Mouse (Mus musculus) lung, postnatal 10 days (tissue): ENCODE results near the gene Nr1i3.
A peak's percentile ranks its signal among the peaks of the same experiment; 100 is the strongest.

Experiments used
- DNase-seq: peaks from one replicate; pipeline ENCODE4 v3.0.0; 2021

Nr1i3 gene

DNA sequence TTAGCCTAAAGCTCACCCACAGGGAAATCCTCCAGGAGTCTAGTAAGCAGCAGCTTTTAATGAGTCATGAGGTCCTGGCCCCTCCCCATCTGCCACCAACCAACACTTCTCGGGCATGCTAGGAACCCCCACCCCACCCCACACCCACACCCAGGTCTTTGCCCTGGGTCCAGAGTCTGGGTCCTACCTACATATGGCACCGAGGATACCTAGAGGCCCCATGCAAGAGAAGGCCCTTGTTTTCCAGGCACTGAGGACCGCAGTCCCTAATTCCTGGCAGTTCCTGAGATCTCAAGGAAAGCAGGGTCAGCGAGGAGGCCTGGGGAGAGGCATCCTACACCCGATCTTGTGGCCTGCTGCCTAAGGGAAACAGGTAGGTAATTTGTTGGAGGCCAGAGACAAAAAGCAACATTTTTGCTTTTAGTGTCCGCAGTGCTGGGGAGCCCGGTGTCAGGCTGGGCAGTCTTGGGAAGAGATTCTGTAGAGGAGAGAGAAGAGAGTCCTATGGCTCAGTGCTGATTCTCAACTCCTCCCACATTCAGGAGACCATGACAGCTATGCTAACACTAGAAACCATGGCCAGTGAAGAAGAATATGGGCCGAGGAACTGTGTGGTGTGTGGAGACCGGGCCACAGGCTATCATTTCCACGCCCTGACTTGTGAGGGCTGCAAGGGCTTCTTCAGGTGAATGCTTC, at the start of gene Nr1i3:
Gene Nr1i3 (plus strand): TSS at position 170 of the 696 bp plus-strand sequence.
- no peak for DNase-seq

DNA sequence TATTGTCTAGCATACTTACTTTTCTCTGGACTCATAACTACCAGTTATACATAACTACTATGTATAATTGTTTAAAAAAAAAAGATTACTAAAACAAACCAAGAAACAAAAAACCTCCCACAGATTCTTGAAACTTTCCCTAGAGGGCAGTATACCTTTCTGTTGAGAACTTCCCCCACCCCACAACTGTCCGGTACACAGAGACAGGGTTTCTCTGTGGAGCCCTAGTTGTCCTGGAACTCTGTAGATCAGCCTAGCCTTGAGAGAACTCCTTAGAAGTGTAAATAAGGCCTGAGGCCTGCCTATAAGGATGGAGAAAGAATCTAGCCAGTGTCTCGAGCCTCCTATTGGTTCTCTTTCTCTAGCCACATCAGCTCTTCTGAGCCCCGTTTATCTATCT, 49.5 kb upstream of the Nr1i3 start:
- DNase-seq, result peak; percentile 53

DNA sequence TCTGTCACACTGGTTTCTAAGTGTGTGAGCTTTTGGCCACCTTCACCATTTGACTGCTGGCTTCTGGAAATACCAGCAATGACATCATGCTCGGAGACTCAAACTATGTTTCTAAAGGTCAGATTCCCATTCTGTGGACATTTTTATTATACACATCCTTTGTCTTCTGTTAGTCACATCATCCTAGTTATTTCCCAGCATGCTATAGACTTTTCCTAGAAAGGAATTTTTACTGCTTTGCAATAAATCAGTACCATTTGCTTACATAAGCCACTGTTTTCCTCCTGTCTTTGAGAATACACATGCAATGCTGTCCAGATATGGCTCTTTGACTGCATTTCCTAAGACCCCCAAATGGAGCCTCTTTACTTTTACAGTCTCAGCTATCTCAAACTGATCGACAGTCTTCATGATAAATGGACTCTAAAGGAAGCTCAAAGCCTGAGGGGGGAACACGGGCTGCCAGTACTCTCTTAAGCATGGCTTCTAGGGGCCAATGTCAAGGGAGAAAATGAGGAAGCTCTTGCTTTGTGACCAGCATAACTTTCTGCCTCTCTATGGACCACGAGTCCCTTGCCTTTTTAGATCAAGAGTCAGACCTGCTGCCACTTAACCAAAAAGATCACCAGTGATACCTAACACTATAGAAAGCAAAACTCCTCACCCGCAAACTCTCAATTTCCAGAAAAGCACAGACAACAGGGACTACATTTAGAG, 48.0 kb upstream of the Nr1i3 start:
- no peak for DNase-seq

DNA sequence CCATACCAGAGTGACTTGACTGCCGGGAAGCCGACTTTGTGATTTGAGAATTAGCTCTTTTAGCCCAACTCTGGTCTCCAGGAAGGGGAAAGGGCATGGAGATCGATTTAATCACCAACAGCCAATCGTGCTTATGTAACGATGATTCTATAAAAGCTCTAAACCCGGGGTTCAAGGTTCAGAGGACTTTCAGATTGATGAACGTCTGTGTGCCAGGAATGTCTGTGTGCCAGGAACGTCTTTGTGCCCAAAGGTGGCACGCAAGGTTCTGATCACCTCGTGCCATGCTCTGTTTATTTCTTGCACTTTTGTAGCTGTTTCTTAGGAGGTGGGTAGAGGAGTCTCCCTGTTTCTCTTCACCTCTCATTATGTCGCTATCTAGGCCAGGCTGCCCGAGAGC, 44.9 kb upstream of the Nr1i3 start:
- DNase-seq, result no peak

DNA sequence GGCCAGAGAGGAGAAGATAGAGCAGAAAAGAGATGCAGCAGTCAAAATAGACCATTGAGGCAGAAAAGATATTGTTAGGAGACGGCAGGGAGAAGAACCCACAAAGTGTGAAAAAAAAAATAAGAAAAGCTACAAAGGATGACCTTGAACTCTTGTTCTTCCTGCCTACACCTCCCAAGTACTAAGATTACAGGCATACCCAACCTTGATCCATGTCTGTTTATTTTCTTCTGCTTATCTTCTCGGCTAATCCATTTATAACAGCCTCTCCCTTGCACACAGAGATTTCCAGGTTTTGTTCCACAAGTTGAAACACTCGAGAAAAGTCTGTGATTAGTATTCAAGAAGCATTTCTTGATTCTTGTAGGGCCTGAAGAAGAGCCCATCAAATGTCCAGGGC, 43.9 kb upstream of the Nr1i3 start:
- no peak for DNase-seq

DNA sequence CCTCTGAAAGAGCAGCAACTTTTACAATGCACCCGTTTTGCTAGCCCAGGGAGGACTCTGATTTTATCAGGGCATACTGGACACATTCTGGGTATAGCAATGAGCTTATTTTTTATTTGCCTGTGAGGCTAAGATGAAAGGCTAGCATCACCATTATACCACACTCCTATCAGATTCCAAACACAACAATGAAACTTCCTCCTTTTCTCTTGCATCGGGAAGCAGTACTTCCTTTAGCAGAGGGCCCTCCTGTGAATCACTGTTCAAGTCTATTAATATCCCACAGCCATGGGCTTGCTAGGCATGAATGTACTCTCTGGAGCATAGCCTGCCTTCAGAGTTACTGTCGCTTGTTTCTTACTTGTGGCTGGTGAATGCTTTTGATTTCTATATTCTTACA, 42.6 kb upstream of the Nr1i3 start:
- peak; percentile 36 for DNase-seq

DNA sequence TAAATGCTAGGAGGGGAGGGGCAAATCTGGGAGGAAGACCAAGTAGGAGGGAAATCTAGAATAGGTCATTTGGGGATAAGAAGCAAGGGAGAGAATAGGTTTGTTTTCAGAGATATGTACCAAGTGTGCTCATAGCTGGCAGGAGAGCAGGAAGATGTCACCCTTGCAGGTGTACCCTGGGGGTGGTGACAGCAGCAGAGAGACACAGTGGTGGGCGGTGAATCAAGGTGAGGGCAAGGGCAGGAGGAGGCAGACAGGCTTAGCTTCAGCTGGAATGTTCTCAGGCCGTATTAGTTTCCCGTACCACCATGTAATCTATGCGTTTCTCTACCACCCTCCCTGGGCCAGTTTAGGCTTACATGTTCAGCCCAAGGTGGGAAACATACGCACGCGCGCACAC, 41.0 kb upstream of the Nr1i3 start:
- DNase-seq, result no peak

DNA sequence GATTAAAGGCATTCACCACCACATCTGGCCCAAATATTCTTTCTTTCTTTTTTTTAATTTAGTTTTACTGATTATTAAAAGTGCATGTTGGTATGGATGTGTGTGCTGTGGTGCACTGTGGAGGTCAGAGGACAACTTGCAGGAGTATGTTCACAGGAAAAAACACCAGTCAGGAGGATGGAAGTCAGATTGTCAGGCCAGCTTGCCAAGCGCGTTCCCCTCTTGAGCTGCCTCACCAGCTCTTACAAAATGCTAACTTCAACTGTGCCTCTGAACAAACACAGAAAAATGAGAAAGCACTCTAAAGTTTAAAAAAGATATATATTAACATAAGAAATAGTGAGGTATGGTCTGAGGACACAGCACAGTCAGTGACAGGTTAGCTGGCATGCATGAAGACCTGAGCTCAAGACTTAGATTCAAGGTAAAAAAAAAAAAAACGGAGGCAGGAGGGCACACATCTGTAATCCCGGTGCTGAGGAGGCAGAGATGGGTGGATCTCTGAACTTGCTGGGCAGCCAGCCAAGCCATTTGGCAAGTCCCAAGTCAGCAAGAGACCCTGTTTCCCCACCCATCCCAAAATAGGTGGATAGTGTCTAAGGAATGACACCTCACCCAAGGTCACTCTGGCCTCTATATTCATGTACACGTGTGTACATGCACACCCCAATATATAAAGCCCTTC, 34.1 kb upstream of the Nr1i3 start:
- no peak for DNase-seq

DNA sequence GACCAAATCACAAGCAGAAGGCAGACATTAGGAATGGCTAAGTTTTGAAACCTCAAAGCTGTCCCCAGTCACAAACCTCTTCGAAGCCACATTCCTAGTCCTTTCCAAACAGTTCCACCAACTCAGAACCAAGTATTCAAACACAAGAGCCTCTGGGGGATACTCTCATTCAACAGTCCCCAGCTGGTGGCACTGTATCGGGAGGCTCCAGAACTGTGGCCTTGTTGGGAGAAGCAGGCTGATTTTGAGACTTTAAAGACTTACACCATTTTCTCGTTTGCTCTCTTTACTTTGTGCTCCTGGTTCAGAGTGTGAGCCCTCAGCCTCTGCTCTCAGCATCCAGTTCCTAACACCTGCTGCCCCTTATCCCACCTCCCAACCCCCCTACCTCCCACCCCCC, 30.7 kb upstream of the Nr1i3 start:
- DNase-seq, result no peak

DNA sequence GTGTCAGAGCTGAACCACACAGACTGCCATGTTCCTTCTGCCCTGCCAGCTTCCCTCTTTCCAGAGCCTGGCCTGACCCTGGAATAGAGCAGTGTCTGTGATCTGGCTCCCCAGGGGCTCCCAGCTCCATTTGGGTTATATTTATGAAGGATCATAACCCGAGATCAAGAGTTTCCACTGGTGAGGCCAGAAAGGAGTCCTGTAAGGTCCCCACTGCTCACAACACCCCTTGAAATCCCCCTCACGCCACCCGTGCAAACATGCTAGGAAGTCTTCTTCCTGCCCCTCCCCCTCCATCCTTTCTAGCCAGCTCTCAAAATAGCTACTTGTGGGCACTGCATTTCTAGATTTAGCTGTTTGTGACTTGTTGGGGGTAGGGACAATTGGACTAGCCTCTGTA, 30.1 kb upstream of the Nr1i3 start:
- DNase-seq, result peak; percentile 72

DNA sequence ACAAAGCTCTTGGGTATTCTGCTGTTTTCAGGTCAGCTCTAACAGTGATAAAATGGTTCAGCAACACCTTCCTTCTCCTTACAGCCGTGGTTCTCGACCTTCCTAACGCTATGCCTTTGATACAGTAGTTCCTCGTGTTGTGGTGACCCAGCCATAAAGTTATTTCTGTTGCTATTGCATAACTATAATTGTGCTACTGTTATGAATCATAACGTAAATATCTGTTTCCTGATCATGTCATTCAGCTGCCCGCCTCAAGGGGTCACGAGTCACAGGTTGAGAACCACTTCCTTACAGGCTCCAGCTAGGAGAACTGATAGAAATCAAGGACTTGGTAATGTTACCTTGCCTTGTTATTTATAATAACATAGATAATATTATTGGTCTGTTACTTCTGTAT, 29.5 kb upstream of the Nr1i3 start:
- DNase-seq, result peak; percentile 78

DNA sequence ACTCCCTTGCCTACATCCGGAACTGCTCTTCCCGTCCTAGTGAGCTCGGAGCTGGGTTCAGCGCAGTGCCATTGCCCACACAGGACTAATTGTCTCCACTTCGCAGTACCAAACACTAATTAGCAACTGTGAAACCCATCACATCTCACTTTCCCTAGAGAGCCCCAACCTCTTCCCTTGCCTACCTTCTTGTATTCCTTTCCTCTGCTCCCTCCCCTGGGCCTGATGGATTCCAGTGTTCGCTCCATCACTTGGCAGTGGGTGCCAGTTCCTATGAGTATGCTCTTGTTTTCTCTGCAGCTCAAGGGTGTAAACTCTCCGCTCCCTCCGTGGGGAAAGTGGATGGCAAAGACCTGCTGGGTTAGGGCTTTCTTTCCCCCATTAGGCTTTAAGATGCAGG, 28.1 kb upstream of the Nr1i3 start:
- DNase-seq, result no peak

DNA sequence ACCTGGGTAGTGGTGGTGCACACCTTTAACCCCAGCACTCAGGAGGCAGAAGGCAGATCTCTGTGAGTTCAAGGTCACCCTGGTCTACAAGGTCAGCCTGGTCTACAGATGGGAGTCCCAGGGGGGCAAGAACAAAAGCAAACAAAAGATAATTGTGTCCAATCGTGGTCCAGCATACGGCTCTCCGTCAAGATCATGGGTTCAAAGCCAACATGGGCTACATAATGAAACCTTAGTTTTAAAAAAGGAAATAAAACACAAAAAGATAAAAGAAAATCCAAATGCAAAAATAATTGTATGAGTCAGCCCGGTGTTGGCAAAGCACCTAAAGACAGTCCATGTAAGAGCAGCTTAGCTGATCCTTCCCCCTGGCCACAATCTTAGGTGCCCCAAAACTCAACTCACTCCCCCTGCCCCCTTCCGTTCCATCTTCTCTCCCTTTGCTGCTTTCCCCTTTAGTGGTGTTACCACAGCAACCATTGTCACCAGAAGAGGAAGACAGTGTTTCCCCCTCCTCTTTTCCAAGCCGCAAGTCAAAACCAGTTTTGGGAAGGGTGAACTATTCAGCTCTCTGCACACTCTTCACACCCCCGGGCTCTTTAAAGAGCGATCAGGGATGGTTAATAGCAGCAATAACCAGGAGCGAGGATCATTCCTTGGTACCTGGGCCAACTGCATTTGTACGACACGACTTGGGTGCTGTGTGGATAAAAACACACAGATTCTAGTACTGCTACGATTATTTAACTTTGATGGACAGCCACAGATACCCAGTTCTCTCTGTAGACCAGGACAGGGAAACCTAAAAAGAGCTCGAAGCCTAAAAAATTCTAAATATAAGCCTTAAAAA, 25.7 kb upstream of the Nr1i3 start:
- no peak for DNase-seq

DNA sequence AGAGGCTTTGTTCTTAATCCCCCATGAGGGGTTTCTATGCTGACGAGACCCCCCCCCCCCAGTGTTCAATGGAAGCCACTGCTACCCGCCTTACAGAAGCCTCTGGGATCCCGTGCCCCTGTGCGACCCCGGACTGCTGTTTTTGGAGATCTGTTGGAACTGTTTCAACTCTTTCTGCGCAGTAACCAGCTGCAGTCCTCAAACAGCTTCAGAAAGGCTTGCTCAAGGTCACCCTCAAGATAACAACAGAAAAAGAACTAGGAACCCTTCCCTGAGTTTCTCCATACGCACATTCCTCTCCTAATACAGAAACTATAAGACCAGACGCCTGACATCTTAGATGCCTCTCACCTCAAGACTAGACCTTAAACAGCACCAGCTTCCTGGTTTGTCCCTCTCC, 24.7 kb upstream of the Nr1i3 start:
- DNase-seq, result no peak

DNA sequence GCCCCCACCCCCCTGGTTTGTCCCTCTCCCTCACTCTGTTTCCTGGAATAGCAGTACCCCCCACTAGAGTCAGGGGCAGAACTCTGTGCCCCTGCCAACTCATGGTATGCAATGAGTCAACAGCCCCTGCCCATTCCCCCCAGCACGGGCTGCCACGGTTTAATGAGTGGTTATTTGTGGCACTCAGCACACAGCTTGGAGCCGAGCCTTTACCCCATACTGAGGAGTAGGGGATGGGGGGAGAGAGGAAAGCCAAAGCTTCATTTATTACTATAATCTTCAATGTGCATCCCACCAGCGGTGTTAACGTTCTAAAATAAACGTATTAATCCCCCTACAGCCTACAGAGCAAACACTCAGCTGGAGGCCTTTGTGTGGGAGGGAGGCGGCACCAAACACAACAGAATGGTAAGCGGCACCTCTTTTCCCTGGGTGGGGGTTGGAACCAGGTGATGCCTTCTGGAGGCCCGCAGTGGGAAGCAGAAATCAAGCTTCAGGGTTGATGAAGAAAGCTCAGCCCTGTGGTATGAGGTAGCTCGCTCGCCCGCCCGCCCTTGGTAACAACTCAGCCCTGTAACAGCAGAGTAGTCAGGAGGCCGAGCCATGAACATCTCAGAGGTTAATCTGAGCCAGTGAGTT, 24.2 kb upstream of the Nr1i3 start:
- no peak for DNase-seq

DNA sequence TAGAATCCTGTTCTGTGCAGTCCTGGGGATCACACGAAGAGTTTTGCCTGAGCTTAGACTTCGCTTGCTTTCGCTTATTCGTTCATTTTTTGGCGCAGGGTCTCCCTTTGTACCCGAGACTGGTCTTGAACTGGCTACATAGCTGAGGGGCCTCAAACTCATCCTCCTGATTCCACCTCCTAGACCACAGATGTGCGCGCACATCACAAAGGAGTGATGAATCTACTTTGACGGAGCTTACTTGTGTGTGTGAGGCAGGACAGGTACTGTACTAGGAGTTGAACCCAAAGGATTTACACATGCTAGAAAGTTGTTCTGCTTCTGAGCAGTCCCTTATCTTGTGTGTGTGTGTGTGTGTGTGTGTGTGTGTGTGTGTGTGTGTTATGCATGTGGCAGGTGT, 22.9 kb upstream of the Nr1i3 start:
- DNase-seq, result no peak

DNA sequence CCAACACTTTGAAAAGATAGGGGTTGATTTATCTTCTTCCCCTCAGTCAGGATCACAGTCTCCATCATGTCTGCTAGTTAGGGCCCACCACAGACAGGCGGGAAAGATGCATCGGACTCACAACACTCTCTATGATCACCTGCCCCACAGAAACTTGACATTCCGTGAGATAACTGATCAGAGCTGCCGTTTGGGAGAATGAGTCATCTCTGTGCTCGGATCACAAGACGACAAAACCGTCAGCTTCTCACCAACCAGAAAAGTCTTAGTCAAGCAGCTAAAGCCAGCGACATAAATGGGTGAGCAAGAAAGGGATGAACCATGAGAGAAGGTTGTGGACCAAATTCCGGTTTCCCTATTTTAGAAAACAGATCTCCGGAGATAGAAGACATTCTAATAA, 21.5 kb upstream of the Nr1i3 start:
- DNase-seq, result no peak

DNA sequence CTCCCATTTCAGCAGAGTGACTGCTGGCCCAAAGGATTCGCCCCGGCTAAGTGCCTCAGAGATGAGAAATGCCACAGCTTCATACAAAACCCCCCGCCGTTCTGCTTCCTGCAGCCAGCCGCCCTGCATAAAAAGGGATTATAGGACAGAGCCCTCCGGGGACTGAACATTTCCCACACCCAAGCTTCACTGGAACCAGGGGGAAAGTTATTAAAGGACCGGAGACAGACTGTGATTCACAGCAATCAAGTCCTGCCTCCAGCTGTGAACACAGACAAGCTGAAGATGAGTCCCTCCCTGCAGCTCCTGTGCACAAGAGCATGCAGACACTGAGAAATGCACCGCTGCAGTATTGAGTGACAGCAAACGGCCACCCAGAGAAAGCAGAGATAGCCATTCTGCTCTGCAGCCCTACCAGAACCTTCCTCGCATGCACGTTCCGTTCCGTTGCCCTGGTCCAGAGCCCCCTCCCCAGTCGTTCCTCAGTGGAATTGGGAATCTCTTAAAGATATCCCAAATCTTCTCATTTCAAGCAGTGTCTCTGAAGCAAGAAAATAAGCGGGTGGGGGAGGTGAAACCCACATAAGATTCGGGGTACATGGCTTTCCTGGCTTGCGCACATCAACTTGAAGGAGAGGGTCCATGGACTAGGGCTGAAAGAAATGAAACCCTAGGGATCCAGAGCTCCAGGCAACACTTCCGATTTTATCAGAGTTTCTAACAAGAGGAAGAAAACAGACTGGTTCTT, 20.5 kb upstream of the Nr1i3 start:
- no peak for DNase-seq

DNA sequence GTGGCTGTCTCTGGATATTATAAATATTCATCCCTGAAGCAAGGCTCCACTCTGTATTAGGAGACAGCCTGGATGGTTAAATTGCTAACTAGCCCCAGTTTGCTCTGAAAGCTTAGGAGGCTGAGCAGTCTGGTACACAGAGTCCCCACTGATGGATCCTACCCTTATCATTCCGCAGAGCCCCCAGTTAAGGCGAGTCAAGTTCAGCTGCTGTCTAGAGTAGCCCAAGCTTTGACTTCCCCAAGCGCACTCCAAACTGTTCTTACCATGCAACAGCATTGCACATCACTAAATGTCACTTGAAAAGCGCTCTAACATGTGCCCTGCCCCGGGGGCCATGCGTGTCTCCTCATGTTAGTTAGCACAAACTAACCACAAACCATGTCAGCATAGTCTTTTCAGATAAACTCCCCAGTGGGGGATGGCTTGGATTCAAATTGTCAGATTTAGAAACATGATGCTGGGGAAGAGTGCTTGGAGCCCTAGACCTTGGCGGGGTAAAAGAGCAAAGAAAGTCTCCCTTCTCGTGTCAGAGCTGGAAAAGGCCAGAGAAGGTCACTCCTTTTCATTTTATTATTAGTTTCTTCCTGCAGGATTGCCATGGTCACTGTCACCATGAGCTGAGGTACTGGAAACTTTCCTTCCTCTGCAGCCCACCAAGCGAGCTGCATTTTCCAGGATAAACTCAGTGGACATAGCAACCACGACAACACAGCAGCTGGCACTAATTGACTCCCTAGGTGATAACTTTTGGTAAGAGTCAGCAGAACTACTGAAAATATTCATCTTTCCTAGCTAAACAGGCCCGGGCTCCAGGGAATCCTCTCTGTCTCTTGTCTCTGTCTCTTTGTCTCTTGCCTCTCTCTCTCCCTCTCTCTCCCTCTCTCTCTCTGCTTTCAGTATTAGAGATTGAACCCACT, 19.6 kb upstream of the Nr1i3 start:
- no peak for DNase-seq

DNA sequence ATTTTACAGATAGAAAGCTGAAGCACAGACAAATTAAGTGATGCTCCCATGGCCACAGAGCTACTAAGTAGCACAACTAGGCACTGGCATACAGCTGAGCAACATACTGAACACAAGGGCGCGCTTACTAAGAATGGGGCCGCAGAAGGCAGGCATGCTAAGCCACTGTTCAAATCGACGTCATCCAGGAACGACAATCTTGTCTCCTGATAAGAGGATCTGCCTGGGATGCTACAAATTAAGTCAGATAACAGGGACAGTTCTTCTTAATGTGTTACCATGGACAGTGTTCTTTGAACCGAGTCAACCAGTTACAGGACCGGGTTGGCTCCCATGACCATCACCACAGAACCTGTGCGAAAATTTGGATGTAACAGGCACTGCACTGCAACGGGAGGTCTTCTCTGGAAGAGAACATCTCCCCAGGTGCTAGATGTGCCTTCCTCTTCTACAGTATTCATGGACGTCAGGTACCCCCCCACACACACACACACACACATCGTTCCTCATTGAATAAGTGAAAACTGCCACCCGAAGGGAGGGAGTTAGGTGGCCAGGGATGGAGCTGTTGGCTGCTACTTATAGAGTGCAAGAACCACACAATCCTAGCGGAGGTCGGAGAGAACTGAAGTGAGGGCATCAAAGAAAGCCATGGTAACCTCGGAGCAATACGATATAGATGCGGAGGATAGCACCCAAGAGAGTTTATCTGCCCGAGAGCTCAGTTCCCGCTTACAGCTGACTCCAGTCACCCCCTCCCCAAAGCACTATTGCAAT, 18.5 kb upstream of the Nr1i3 start:
- DNase-seq, result no peak
